Mouse (Mus musculus) heart, postnatal 36 days (tissue): Measurements from ENCODE around the gene Olfr574. TPM values are rescaled to one million over a fixed set of nuclear protein-coding genes. Genes with fewer than 3 reads are reported as not detected.

Source experiments
- DNase-seq, 2 experiments: peaks; one replicate each; pipeline ENCODE4 v3.0.0; 2021 to 2022
- intact Hi-C: fragments of 180-260 bp; cut with DNase I; formaldehyde crosslinking; loops from one replicate; pipeline ENCODE4 v1.15.1; 2025
- total RNA-seq, 2 experiments: library from RNA; stranded (reverse); gene quantifications; 2 replicates each; pipeline ENCODE4 v1.2.3; 2021

The Olfr574 gene
- total RNA-seq, result not detected

GRCm38 (mm10) chr7:102948167-102948566 is at the start of gene Olfr574:
TSS of gene Olfr574 (plus strand) at chr7:102948467.
- intact Hi-C loops, result no loop called here

DNA sequence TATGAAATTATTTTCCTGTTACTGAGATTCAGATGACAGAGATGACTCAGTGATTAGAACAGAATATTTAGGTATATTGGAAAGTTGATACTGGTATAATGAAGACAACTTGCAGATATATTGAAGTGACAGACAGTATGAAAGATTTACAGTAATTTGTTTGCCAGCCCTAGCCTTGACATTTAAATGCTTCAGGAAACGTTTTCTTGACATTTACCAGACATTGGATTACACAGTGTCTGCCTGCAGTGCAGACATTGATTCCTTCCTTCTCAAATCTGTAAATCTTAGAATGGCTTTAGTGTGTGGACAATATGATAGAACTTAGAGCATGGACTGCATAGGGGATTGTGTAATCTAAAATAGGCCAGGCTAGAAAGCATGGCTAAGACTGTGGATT is 33.0 kb upstream of the Olfr574 start:
- intact Hi-C loops, result loop anchor here (10.0 kb wide), 2 partner anchors 160 to 220 kb away; partner anchors contain the start of genes Olfr557, Olfr560 and Olfr78
- no peak for DNase-seq

More at GRCm38 (mm10) chr7:102948167-102948566, at the start of gene Olfr574:
- no peak for DNase-seq

DNA sequence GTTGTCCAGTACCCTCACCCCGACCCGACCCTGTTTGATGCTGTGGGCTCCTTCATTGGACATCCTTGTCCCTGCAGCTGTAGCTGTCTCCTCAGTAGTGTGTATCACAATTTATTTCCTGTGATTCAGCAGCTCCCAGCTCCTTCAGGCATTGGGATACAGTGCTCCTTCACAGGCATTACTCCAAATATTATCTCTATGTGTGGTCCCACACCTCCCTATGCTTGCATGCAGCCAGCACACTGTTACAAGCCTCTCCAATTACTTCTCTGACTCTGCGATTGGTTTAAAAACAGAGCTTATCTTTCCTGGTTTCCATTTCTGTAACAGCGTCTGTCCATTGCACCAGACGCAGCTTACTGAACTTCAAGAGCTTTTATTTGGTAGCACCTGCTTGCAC is 31.9 kb upstream of the Olfr574 start:
- intact Hi-C loops, result loop anchor here (10.0 kb wide), 2 partner anchors 162 to 222 kb away; partner anchors contain the start of genes Olfr557, Olfr560 and Olfr78
- no peak for DNase-seq

DNA sequence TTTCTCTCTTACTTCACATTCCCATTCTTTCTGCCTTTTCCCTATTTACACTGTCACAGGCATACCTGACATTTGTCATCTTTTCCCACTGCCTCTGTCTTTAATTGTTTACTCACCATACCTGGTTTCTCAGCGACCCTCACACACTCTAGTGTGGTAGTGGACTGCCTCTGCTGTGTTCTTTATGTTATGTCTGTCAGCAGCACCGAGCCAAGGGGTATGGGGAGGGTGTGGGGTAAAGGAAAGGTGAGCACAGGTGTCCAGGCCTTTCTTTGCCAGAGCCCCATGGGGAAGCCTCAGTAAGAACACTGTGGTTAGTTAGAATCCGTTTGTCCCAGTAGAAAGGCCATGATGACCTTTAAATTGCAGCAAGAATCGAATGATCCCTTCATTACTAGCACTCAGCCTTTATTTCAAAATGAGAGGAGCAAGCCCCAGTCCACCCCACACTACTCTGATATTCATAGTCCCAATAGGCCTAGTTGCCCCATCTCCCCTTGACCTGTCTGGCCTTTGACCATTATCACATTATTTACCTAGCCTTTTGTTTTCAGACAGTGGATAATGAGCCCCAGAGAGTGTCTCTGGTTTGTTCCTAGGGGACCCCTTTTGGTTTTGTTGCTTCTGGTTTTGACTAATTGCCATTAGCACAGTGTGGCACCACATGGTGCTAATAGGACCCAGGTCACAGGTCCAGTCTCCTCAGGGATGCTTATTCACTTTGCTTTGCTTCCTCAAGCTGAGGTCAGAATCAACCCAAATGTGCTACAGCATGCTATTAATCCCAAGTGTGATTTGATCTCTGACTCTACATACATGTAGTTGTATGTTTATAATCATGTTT is 31.0 kb upstream of the Olfr574 start, which contains the start of gene Olfr571:
Olfr571 (minus strand) TSS at position 505 of the 844 bp plus-strand sequence.
- intact Hi-C loops, result loop anchor here (10.0 kb wide), 2 partner anchors 162 to 222 kb away; partner anchors contain the start of genes Olfr557, Olfr560 and Olfr78
- DNase-seq, result no peak

GRCm38 (mm10) chr7:102919632-102920031 is 28.6 kb upstream of the Olfr574 start:
- intact Hi-C loops, result loop anchor here (1.0 to 10.0 kb wide), 4 partner anchors 165 to 406 kb away; partner anchors contain the start of genes Olfr556, Olfr557, Olfr560 and Olfr78
- no peak for DNase-seq

DNA sequence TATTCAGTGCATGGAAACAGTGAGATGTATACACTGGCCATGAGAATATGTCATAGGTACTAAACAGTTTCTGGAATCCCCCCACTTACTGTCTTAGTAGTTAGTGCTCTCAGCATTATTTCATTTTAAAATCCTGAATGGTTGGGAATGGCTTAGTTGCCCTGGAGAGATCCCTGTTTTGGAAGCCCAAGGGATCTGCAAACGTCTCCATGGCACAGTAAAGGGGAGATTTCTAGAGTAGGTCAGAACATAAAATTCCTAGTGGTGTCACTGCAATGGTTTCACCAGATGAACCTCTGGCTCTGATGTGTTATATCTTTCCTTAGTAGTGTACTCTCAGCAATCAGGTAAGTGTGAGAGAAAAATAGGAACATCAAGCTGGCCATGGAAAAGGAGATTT is 24.2 kb upstream of the Olfr574 start, which contains the start of gene Olfr572:
Olfr572 (plus strand) TSS at position 301 of the 400 bp plus-strand sequence.
- intact Hi-C loops, result no loop called here
- DNase-seq, result no peak

DNA sequence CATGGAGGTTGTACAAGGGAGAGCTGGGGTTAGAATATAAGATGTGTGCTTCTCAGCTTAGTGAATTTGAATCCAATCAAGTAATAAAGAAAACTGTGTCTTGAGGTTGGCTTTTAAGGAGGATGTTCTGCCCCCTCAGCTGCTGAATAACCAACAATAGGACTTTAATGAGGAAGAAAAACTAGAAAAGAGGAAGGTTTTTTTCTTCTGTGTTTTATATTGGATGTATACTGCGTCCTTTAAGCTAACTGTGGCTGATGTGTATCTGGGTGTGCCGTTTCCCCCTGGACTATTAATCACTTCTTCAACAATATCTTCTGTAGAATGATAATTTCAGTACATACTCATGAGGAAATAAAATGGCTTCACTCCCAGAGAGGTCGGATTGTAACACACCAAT is 21.2 kb upstream of the Olfr574 start:
- intact Hi-C loops, result no loop called here

DNA sequence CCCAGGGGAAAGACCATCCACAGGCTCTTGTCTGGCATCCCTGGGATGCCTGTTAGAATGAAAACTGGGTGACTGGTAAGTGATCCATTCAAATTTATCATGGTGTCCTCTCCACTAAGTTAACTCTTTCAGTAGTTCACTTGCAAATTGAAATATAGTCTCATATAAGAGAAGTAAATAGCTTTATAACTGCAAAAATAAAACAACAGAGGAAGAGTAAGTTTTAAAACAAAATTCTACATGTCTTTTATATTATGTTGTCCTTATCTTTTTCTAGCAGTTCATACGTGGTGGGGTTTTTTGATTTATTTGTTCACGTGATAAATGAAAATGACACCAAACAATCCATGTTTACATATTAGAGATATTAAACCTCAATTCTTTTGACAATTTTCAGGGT is 5.8 kb upstream of the Olfr574 start, which contains the start of gene Olfr573-ps1:
Olfr573-ps1 (minus strand) TSS at position 101 of the 400 bp plus-strand sequence.
- intact Hi-C loops, result no loop called here
- DNase-seq, result no peak

More for the DNA sequence above, 21.2 kb upstream of the Olfr574 start:
- no peak for DNase-seq

DNA sequence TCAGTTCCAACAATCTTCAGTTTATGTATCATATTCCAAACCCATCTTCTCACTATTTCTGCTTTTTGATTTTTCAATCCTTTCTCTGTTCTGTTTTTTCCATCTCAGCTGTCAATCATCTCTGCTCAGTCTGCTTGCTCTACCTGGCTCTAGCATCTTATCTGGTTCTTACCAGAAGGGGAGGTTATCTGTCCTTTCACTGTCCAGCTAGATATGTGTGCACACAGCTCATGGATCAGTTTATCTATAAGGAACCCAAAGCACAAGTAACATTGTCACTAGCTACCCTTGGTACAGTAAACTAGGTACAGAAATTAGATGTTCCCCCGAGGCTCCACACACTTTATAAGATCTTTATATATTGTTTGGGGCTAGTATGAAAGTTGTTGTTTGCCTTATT is 4.8 kb upstream of the Olfr574 start:
- DNase-seq, result no peak
- intact Hi-C loops, result no loop called here

- DNase-seq, result no peak
- intact Hi-C loops, result no loop called here
These were observed 2.5 kb downstream of the Olfr574 start for GRCm38 (mm10) chr7:102950732-102951131.

- DNase-seq, result no peak
- intact Hi-C loops, result no loop called here
These were observed 9.9 kb downstream of the Olfr574 start for GRCm38 (mm10) chr7:102958137-102958536.

GRCm38 (mm10) chr7:102958593-102958992 is 10.3 kb downstream of the Olfr574 start, which contains the start of gene Olfr575:
TSS of gene Olfr575 (minus strand) at chr7:102958775.
- intact Hi-C loops, result no loop called here
- DNase-seq, result no peak

- intact Hi-C loops, result no loop called here
- no peak for DNase-seq
These were observed 14.1 kb downstream of the Olfr574 start, which contains the start of gene Olfr576 for GRCm38 (mm10) chr7:102962360-102962759. TSS of gene Olfr576 (plus strand) at chr7:102962660.

DNA sequence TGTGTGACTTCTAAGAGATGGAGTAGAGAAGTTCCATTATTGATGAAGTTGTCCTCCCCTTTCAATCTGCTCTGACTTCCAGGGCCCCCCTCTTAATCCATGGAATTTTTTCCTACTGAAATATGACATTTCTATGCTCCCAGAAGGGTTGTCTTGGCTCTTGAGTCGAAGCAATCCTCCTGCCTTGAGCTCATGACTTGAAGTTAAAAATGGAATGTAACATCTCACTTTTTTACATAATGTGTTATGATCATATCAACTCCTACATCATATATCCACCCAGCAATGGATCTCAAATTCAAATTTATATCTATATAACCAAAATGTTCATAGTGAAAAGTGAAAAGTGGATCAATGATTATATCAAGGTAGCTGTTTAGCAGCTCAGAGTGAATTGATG is 26.1 kb downstream of the Olfr574 start:
- intact Hi-C loops, result no loop called here
- DNase-seq, result no peak

- no peak for DNase-seq
- intact Hi-C loops, result no loop called here
These were observed 27.6 kb downstream of the Olfr574 start, which contains the start of gene Olfr577 for GRCm38 (mm10) chr7:102975843-102976242. TSS of gene Olfr577 (minus strand) at chr7:102975943.

DNA sequence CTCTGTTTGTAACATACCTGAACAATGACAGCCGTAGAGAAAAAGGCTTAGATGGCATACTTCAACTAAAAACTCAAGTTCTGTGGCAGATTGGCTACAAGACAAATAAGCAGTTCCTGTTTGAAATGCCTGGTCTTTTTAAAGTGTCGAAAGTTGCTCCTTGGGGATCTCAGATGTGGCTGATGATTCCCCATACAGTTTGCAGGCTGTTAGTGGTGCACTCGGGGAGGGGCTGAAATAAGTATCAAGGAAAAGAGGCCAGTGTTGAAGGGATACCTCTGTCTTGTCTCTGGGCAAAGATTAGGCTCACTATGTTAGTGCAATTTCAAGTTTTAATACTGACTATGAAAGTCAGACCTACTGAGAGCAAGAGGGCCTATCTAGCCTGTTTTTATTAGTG is 41.0 kb downstream of the Olfr574 start, which contains the start of gene Olfr578:
Olfr578 (minus strand) TSS at position 101 of the 400 bp plus-strand sequence.
- no peak for DNase-seq
- intact Hi-C loops, result no loop called here

Other genes with a start within 250 kb of the Olfr574 start
- 1 to 10 TPM; 2.5 to 3.0 TPM for gene Olfr558, start 246.3 kb upstream of the Olfr574 start, total RNA-seq
- gene Olfr33, start 229.4 kb upstream of the Olfr574 start, total RNA-seq, result not detected
- gene Olfr559, start 221.0 kb upstream of the Olfr574 start, total RNA-seq, result not detected
- not detected for gene Olfr560, start 189.1 kb upstream of the Olfr574 start, total RNA-seq
- gene Olfr78, start 189.0 kb upstream of the Olfr574 start, total RNA-seq, result under 1 TPM; 0.28 to 0.68 TPM
- not detected for gene Olfr561, start 177.2 kb upstream of the Olfr574 start, total RNA-seq
- not detected for gene Olfr564, start 145.0 kb upstream of the Olfr574 start, total RNA-seq
- gene Olfr566, start 89.7 kb upstream of the Olfr574 start, total RNA-seq, result not detected
- gene Olfr568, start 71.3 kb upstream of the Olfr574 start, total RNA-seq, result not detected
- not detected for gene Olfr569, start 57.6 kb upstream of the Olfr574 start, total RNA-seq
- gene Olfr570, start 53.9 kb upstream of the Olfr574 start, total RNA-seq, result not detected
- not detected for gene Olfr571, start 30.9 kb upstream of the Olfr574 start, total RNA-seq
- not detected for gene Olfr572, start 24.1 kb upstream of the Olfr574 start, total RNA-seq
- not detected for gene Olfr573-ps1, start 5.9 kb upstream of the Olfr574 start, total RNA-seq
- not detected for gene Olfr575, start 10.3 kb downstream of the Olfr574 start, total RNA-seq
- gene Olfr576, start 14.2 kb downstream of the Olfr574 start, total RNA-seq, result not detected
- not detected for gene Olfr577, start 27.5 kb downstream of the Olfr574 start, total RNA-seq
- gene Olfr578, start 40.9 kb downstream of the Olfr574 start, total RNA-seq, result not detected
- not detected for gene Olfr582, start 89.6 kb downstream of the Olfr574 start, total RNA-seq
- gene Olfr583, start 102.8 kb downstream of the Olfr574 start, total RNA-seq, result not detected
- not detected for gene Olfr584, start 133.4 kb downstream of the Olfr574 start, total RNA-seq
- not detected for gene Olfr585, start 149.3 kb downstream of the Olfr574 start, total RNA-seq
- gene Olfr586, start 177.2 kb downstream of the Olfr574 start, total RNA-seq, result not detected
- not detected for gene Olfr588-ps1, start 192.4 kb downstream of the Olfr574 start, total RNA-seq
- not detected for gene Olfr589, start 207.9 kb downstream of the Olfr574 start, total RNA-seq
- not detected for gene Olfr591, start 229.9 kb downstream of the Olfr574 start, total RNA-seq
- not detected for gene Olfr592, start 236.3 kb downstream of the Olfr574 start, total RNA-seq